Mouse (Mus musculus) hindbrain, embryonic 10.5 days (tissue): Measurements from ENCODE around the gene Batf. TPM values are rescaled to one million over a fixed set of nuclear protein-coding genes. Genes with fewer than 3 reads are reported as not detected.

Experiments used
- DNase-seq: peaks from one replicate; pipeline ENCODE4 v3.0.0-alpha.2; 2017; ENCODE audit warnings: low spot score
- H3K27ac ChIP-seq: fragments of 300-500 bp; sonication (generic); 2 replicates; pipeline ENCODE4 v1.5.1; 2016; ENCODE audit warnings: mild to moderate bottlenecking, moderate library complexity
- H3K27me3 ChIP-seq: fragments of 300-500 bp; sonication (generic); 2 replicates; pipeline ENCODE4 v1.6.1; 2016; ENCODE audit warnings: mild to moderate bottlenecking; ENCODE audit not compliant: poor library complexity, insufficient read depth, severe bottlenecking
- H3K36me3 ChIP-seq: fragments of 300-500 bp; sonication (generic); 2 replicates; pipeline ENCODE4 v1.6.1; 2016; ENCODE audit warnings: mild to moderate bottlenecking, moderate library complexity
- H3K4me1 ChIP-seq: fragments of 300-500 bp; sonication (generic); replicated peaks from 2 replicates; pipeline ENCODE4 v1.6.1; 2016; ENCODE audit warnings: mild to moderate bottlenecking
- H3K4me3 ChIP-seq: fragments of 300-500 bp; sonication (generic); 2 replicates; pipeline ENCODE4 v1.5.1; 2016; ENCODE audit warnings: mild to moderate bottlenecking, moderate library complexity
- H3K9me3 ChIP-seq: fragments of 300-500 bp; sonication (generic); 2 replicates; pipeline ENCODE4 v1.6.1; 2016; ENCODE audit warnings: mild to moderate bottlenecking, moderate library complexity
- whole genome bisulfite sequencing: fragments of 180-500 bp; shearing (Covaris S2); methylation state at CpG from one replicate; pipeline ENCODE4 v1.1.7; 2016; 5-methylcytosine and 5-hydroxymethylcytosine counted together
- polyA plus RNA-seq: library from polyadenylated mRNA; unstranded; fragments of >200 nt; fragmentation: Nextera tagmentation; extraction: Ambion mirVana; gene quantifications from 2 replicates; pipeline ENCODE4 v1.2.1, GENCODE M21; 2016

Gene Batf
- polyA plus RNA-seq, 1 experiment from 2014 or later: 2.5 TPM

DNA sequence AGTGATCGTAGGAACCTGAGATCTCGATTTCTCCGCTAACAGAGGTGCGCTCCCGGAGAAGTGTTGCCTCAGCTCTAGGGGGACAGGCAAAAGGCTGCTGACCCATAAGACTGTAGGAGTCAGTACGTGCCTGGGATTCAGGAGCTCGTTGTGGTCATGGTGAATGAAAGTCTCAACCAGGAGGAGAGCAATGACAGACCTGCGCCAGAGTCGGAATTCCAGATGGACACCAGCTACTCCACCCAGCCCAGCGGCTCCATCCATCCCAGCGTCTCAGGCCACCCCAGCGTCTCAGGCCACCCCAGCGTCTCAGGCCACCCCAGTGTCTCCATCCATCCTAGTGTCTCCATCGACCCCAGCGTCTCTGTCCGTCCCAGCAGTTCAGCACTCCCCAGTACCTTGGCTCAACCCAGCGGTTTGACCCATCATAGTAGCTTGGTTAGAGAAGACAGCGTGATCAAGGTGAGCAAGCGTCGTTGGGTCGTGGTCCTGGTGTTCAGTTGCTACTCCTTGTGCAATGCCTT lies 60.3 kb downstream of the Batf start:
- peaks cover 31% of the 10 kb centered on the region for H3K27me3 ChIP-seq
- peaks cover 15% of the 10 kb centered on the region for H3K4me1 ChIP-seq
- no peak for DNase-seq
- 20% methylated on average over 21 of the region's 21 CpGs for WGBS
- peak overlapping the region; percentile 61 for H3K4me3 ChIP-seq
- H3K9me3 ChIP-seq: no peaks in the 10 kb centered on the region
- no peaks in the 10 kb centered on the region for H3K36me3 ChIP-seq
- no peak overlapping the region; the same call in 1 of the 2 replicates for H3K27ac ChIP-seq

DNA sequence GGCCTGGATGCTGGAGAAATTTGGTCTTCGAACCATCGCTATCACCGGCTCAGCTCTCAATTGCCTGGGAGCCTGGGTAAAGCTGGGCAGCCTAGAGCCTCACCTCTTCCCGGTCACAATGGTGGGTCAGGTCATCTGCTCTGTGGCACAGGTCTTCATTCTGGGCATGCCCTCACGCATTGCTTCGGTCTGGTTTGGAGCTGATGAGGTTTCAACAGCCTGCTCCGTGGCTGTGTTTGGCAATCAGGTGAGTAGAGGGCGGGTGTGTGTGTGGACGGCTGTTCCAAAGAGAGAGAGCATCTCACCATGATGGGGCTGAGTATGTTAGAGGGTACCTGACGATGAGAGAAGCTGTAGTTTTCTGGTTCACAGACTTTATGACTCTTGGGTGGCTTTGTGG lies 60.9 kb downstream of the Batf start:
- Histone ChIP-seq H3K27ac (no peak overlapping the region), H3K4me1 (peaks cover 15% of the 10 kb centered on the region), H3K36me3 (no peaks in the 10 kb centered on the region), H3K4me3 (no peak overlapping the region), H3K9me3 (no peaks in the 10 kb centered on the region), H3K27me3 (peaks cover 31% of the 10 kb centered on the region)
- DNase-seq: no peak
- WGBS: 88% methylated on average over 10 of the region's 10 CpGs

DNA sequence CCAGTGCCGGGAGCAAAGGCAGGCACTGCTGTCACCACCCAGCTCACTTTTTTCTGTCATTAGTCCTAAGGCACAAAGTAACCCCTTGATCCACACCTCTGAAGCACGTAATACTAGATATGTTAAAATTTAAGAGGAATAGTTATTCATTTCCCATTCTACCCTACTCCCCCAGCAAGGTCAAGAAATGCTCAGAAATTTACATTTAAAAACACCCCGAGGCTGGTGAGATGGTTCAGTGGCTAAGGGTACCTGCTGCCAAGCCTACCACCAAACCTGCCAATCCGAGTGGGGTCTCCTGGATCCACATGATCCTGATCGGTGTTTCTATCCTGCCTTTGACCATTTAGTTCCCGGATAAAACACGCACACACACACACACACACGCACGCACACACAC lies 63.4 kb downstream of the Batf start:
- Histone ChIP-seq H3K27me3 (peaks cover 26% of the 10 kb centered on the region), H3K9me3 (no peaks in the 10 kb centered on the region), H3K36me3 (no peaks in the 10 kb centered on the region), H3K4me1 (peaks cover 15% of the 10 kb centered on the region), H3K4me3 (no peak overlapping the region), H3K27ac (no peak overlapping the region)
- no peak for DNase-seq
- WGBS: 84% methylated on average over 9 of the region's 9 CpGs

DNA sequence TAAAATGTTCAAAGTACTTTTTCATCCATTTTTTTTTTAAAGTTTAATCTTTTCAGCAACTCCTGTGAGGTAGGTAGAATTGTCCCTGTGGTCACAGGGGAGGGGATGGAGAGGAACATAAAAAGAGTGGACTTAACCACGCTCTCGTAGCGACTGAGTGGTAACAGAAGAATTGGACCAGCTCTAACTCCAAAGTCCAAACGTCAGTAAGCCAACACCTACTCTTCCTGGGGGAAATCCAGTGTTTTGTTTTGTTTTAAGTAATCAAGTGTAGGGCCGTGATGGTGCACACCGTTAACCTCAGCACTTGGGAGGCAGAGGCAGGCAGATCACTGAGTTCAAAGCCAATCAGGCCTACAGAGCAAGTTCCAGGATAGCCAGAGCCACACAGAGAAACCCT lies 65.6 kb downstream of the Batf start:
- Histone ChIP-seq H3K36me3 (no peaks in the 10 kb centered on the region), H3K27me3 (peaks cover 12% of the 10 kb centered on the region), H3K27ac (no peak overlapping the region), H3K9me3 (no peaks in the 10 kb centered on the region), H3K4me1 (peaks cover under 1% of the 10 kb centered on the region; the same call in 1 of the 2 replicates), H3K4me3 (no peak overlapping the region)
- no peak for DNase-seq
- 89% methylated on average over 6 of the region's 6 CpGs for WGBS

DNA sequence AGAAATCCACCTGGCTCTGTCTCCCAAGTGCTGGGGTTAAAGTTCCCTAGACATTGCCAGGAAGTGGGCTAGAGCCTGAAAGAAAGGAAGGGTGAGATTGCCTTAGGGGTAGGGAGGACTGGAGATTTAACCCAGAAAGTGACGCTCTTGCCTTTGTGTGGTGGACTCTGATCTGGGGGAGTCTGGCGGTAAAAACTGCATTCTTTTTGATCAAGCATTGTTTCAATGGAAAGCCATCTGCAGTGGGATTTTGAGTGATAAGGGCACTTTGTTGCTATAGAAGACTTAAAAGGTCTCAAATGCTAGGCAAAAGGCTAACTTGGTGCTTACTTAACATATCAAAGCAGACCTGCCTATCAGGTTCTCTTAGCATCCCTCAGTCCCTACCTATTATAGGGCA lies 66.8 kb downstream of the Batf start:
- Histone ChIP-seq H3K4me1 (no peaks in the 10 kb centered on the region), H3K36me3 (no peaks in the 10 kb centered on the region), H3K9me3 (no peaks in the 10 kb centered on the region), H3K27ac (no peak overlapping the region), H3K27me3 (0 out of 2 replicates have a peak, but pooled peaks cover under 1% of the 10 kb centered on the region), H3K4me3 (no peak overlapping the region)
- DNase-seq: no peak
- WGBS: 42% methylated on average over 2 of the region's 2 CpGs

DNA sequence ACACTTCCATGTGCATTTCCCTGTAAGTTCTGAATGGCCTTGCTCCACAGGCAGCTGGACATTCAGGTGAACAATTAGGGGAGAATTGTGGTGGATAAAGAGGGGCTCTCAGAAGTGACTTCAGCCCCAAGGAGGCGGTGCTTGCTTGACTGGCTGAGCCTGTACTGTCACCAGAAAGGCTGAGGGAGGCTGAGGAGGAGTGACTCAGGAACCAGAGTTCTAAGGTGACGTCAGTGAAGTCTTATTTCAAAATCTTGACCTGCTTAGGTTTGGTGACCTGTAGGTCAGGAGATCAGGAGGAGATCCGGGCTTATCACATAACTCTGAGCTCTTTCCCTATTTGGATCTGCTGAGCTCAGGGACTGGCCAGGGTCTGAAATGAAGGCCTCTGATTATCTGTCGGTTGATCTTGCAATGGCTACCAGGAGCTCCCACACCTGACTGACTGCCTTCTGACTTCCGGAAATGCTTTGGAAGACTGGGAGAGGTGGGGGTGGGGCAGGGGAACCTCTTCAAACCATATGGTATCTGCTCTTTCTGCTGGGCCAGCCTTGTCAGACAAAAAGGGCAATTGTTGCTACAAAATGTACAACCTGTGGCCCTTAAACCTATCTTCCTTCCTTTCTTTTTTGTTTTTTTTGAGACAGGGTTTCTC lies 68.3 kb downstream of the Batf start:
- 68% methylated on average over 5 of the region's 5 CpGs for WGBS
- Histone ChIP-seq H3K4me3 (no peak overlapping the region), H3K27ac (no peak overlapping the region), H3K36me3 (no peaks in the 10 kb centered on the region), H3K9me3 (no peaks in the 10 kb centered on the region), H3K4me1 (no peaks in the 10 kb centered on the region), H3K27me3 (no peaks in the 10 kb centered on the region)
- DNase-seq: no peak

DNA sequence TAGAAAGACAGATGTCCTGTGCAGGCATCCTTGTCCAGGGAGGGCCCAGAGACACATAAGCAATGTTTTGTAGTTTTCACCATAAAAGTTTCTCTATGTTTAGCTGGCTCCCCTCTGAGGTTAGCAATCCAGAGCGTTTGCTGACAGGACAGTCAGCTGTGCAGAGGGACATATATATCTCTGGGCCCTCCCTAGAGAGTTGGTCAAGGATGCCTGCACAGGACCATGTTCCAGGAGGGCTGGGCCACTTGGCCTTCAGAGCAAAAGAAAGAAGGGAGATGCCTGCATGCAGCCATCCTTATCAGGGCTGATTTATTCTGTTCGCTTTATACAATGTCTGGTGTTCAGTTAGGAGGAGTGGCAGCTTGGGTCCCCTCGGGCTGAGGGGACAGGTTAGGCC lies 70.0 kb downstream of the Batf start:
- no peak for DNase-seq
- Histone ChIP-seq H3K4me1 (no peaks in the 10 kb centered on the region), H3K27ac (no peak overlapping the region), H3K9me3 (no peaks in the 10 kb centered on the region), H3K4me3 (no peak overlapping the region), H3K27me3 (no peaks in the 10 kb centered on the region), H3K36me3 (no peaks in the 10 kb centered on the region)
- WGBS: 79% methylated on average over 3 of the region's 3 CpGs

DNA sequence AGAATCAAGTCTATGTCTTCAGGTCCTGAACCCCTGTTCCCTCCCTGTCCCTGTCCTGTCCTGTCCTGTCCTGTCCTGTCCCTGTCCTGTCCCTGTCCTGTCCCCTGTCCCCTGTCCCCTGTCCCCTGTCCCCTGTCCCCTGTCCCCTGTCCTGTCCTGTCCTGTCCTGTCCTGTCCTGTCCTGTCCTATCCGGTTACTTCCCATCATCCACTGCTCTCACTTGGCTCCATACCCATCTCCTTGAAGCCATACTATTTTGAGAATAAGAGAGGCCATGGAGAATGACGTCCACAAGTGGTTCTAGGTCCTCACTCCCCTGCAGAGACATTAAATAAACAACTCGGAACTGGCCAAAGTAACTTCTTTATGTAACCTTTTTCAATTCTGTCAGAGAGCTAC lies 70.6 kb downstream of the Batf start:
- WGBS: 74% methylated on average over 3 of the region's 3 CpGs
- H3K4me1 ChIP-seq: no peaks in the 10 kb centered on the region

More for the DNA sequence above, 70.6 kb downstream of the Batf start:
- no peaks in the 10 kb centered on the region for H3K36me3 ChIP-seq
- DNase-seq: no peak
- H3K4me3 ChIP-seq: no peak overlapping the region
- no peak overlapping the region for H3K27ac ChIP-seq
- H3K9me3 ChIP-seq: no peaks in the 10 kb centered on the region
- H3K27me3 ChIP-seq: no peaks in the 10 kb centered on the region

Other genes with a start within 250 kb of the Batf start
- 1.5 TPM in 2 replicates for gene Fos, start 212.8 kb upstream of the Batf start, polyA plus RNA-seq
- 0.25 TPM in 1 of 2 replicates, not detected in the other for gene Jdp2, start 87.6 kb upstream of the Batf start, polyA plus RNA-seq
- 0.90 and 1.0 TPM in 2 replicates for gene Flvcr2, start 59.9 kb downstream of the Batf start, polyA plus RNA-seq
- 108 and 120 TPM in 2 replicates for gene Erg28, start 137.9 kb downstream of the Batf start, polyA plus RNA-seq
- 18.0 and 18.3 TPM in 2 replicates for gene Ttll5, start 138.0 kb downstream of the Batf start, polyA plus RNA-seq